Mouse (Mus musculus) activated CD4-positive, CD25-positive, alpha-beta regulatory T cell, adult 4 months (primary cell): ENCODE data around the gene Cass4. TPM values are rescaled to one million over a fixed set of nuclear protein-coding genes. Genes with fewer than 3 reads are reported as not detected.

Experiments
- ATAC-seq: one replicate; pipeline ENCODE4 v1.8.0; 2017
- polyA plus RNA-seq, 2 experiments: library from polyadenylated mRNA; unstranded; fragments of 100-300 nt; shearing (Covaris generic); gene quantifications; one replicate each; pipeline ENCODE4 v1.2.1; 2017

Cass4 gene
- 1 to 10 TPM; 7.8 to 9.3 TPM for polyA plus RNA-seq

DNA sequence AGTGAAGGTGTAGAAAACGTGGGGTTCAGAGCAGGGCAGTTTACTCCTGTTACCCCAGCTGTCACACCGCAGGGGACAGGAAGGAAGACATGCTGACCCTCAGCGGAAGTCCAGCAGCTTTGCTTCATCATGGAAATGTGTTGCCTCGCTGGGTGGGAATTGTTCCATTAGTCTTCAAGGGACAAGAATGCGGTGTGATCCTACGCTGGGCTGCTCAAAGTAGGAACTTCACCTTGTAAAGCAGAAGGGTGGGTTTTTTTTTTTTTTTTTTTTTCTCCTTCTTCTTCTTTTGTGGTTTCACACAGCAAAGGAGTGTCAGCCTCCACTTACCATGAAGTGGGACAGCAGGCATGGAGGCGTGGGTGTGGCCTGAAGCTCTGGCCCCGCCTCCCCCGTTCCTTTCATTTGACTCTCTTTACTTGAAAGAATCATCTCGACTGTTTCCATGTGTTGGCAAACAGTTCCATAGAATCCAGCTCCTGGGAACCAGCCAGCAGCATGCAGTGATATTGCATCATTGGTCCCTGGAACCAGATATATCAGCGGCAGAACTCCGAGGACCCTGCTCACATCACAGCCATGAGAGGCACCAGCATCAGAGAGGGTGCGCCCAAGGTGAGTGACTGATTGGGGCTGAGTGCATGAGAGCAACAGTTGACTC is at the start of gene Cass4:
TSS of gene Cass4 (plus strand) at position 404 of the 661 bp plus-strand sequence.
- peak; percentile 71 for ATAC-seq

DNA sequence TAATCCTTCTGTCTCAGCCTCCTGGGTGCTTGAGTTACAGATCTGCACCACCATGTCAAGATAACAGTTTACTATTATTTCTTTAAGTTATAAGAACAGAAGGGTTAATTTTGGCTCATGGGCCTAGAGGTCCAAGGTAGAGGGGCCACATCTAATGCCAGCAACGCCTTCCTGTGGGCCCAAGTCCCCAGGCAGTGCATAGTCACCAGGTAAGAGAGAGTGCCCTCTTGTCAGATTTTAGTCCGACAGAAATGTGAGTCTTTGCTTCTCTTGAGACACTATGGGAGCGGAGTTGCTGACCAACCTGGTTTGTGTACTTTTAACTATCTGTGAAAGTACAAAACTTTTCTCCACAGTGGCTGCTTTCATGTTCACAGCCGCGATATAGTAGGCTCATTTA is 48.9 kb upstream of the Cass4 start:
- no peak for ATAC-seq

DNA sequence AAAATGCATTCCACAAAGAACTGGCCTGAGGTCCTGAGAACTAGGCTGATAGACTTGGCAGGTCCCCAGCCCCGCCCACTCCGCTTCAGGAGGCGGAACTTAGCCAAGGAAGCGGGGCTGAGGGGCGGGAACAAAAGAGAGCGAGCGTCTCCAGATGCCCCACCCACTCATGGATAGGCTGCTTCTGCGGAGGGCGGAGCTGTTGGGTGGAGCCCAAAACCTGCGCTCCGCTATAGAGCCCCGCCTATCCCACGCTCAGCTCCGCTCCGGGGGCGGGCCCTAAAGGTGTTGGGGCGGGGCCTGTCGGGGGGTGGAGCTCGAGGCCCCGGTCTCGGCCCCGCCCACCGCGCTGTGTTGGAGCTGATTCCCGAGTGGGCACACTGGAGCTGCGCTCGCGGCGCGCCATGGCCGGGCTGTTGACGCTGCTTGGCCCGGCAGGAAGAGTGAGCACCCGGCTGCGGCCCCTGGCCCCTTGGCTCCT is 48.3 kb upstream of the Cass4 start, which contains the start of gene Fam210b:
TSS of gene Fam210b (plus strand) at position 308 of the 481 bp plus-strand sequence.
- ATAC-seq = peak; percentile 98

DNA sequence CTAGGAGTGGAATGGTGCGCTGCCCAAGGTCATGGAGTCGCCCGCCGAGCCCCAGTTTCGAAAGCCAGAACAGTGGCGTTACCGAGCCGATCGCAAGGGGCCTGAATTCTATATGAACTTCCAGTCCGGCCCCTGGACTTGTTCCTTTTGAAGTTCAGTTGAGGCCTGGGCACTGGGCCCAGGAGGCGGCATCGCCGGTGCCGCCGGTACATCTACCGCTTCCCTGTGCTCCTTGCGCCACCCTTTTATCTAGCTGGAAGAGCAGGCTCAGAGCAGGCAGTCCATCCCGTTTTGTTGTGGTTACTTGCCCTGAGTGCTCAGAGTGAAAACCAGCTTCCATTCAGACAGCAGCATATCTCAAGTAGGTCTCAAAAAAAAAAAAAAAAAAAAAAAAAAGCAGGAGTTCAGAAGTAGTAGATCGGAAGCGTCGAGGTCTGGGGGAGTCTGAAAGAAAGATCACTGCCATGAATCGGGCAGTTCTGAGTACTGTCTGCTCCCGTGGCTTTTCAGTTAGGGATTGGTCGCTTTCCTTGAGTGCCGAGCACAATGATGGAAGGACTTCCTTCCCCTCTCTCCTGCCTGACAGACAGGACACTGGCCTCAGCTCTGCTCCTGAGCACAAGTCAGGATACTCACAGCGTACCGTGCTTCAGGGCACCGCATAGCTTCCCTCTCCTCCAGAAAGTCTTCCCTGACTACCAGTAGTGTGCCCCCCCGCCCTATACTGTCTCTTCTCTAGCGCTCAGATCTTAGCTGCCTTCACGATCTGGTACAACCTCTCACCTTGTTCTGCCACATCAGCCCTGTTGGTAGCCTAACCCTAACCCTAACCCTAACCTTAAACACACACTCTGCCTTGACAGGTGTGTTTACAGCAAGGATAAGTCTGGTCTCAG is 47.3 kb upstream of the Cass4 start:
- no peak for ATAC-seq

DNA sequence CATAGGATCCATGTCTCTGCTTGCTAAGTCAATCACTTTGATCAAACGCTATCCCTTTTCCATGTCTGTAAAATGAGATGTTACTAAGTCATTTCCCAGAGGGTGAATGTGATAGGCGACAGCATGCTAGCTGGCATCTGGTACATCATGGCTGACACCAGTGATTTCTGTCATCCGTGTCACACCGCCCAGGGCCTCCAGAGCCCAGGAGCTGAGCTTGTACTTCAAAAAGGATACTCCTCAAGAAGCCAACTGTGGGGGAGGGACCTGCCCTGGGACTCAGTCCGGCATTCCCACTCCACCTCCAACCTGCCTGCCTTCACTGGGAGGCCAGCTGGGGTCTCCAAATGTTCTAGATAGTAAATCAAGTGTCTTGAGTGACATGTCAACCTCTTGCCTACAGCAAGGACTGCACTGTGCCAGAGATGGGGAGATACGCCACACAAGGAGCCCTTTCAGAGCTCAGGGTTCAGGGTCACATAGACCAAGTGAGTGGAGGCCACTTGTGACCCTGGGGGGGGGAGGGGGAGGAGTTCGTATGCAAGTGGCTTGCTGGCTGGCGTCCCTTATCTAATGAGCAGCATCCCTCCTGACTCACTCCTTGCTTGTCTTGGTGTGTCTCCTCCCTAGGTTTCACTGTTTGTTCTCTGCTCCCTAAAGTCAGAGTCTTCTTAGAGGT is 46.5 kb upstream of the Cass4 start:
- ATAC-seq = no peak

DNA sequence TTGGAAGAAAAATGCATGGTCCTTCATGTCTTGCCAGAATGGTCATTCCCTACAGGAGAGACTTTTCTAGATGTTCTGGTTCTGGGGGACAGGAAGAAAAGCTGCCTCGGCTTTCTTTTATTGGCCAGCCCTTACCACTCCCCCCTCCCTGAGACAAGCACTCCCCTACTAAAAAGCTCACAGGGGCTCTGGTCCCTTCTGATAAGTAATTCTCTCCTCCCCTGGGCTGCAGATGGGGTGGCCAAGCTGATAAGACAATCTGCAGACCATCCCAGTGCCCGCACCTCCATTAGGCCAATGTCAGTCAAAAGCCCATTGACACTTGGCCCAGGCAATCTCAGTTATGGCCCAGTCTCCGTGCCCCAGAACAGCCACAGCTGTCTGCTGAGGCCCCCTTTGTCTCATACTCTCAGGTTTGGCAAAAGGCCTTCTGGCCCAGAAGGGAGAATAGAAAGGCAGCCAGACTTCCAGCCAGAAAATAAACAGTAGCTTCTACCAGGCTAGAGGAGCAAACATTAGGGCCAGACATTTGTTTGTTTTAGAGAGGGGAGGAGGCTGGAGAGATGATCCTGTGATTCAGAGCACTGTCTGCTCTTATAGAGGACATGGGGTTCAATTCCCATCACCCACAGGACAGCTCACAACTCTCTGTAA is 45.2 kb upstream of the Cass4 start:
- ATAC-seq = no peak

DNA sequence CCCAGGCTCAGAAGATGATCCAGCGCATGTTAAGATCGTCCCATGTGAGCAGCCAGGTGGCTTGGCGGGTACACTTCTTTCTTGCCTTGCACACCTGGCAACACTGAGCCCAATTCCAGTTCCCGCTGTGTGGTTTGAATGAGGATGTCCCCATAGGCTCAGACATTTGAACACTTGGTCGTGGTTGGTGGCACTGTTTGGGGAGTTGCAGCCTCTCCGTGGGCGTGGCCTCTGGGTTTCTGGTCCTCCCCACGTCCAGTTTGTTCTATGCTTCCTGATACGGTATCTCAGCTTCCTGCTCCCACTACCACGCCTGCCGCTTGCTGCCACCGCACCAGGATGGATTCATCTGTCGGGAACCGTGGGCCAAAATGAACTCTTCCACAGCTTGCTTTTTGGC is 43.8 kb upstream of the Cass4 start:
- no peak for ATAC-seq

DNA sequence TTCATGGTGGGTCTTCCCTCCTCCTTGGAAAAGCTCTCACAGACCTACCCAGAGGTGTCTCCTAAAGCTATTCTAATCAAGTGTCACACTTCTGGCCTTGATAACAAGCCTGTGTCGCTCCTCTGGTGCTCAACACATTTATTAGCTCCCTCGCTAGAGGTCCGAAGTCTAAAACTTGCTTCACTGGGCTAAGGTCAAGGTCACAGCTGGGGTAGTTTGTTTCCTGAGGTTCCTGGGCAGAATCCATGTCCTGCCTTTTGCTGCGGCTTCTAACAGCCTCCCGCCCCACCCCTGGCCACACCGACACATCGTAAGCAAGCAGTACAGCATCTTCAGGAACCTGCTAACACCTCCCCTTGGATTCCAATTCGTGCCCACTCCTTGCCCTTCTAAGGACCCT is 42.8 kb upstream of the Cass4 start:
- ATAC-seq = no peak

DNA sequence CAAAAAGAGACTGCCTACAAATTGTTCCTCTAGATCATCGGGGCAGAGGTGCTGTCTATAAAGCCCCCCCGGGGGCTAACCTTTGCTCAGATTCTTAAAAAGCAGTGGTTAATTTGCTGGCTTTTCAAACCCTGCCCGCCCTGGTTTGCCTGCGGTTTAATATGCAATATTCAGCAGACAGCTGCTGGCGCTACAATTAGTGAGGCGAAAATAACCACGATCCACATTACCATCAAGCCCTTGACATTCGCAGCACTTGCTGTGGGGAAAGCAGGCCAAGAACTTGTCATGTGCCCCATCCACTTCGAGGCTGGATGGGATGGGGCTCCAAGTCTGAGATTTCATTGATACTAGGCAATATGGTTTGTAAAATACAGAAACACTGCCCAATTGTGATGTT is 40.4 kb upstream of the Cass4 start:
- ATAC-seq = no peak

DNA sequence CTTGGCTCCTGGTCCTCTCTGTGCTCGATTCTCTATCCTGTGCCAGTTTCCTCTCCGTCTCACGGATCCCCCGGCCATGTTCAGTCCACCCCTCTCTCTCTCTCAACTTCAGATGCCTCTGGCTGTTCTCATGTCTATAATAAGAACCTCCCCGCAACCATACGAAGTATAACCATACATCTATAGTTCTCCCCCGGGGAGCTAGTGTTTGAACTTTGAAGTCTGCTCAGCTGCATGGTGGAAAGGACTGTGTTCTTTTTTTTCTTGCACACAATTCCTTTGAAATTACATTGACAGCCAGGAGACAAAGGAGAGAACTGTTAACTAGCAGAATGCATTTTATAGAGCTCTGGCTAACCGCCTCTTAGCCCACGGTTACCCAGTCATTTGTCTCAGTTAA is 38.8 kb upstream of the Cass4 start:
- ATAC-seq = no peak

DNA sequence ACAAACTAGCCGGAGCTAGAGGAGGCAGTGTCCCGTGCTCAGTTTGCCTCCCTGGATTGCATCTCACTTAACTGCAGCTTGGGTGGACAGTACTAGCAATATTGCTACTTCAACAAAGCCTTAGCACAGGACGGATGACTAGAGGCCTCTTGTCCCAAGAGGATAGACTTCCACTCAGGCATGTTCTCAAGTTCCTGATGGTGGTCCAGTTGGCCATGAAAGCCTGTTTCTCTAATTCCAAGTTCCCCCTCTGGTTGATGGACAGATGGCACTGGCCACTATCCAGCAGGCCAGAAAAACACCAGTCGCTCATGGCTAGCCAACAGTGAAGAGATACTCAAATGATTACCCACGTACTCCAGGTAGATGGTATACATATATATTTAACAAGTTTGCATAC is 37.8 kb upstream of the Cass4 start:
- no peak for ATAC-seq

DNA sequence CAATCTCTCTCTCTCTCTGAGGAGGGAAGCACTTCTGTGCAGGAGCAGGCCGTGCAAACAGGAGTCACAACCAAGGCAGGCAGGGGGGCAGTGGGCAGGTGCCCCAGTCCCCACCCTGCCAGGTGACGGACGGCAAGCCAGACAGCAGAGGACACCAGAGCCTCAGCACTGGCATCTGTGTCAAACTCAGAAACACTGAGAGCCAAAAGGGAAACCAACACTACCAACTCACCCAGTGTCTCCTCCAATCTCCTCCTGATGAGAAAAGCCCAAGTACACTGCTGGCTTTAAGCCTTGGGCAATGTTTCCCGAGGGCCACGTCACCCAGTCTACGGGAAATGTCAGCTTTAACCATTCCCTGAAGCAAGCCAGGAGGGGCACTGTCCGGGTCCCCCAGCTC is 30.4 kb upstream of the Cass4 start:
- ATAC-seq = no peak

DNA sequence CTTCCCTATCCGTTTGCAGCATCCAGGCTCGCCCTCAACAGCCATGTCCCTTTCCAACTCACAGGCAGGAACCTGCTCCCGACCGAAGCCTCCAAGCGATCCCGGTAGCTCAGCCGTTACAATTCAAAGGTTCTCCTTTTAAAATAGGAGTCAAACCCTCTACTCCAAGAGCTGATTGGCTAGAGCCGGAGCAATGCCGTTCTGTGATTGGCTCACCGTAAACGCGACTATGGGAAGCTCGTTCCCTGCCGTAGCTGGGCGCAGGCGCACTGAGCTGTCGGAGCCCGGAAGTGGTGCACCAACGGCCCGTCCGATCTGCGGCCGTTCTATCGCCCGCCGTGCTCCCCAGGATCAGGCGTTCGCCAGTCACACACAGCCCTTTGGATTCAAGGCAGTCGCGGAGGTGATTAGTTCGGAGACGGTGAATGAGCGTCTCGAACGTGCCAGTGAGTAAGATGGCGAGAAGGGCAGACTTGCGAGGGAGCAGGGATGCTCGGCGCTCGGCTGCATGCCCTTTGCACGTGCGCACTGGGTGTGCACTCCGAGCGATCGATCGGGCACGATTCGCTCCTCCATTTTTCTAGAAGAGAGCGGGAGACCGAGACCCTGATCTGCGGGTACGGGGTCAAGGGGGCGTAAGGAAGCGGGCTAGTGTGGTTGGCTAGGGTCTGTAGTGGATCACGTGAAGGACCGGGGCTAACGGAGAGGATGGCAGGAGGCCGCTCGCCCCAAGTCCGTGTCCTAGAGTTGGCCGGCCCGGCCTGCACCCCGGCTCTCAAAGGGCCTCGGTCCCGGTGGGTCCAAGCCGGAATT is 23.0 kb upstream of the Cass4 start, which contains the start of the genes Aurka and Cstf1:
TSS of gene Aurka (minus strand) at position 125 of the 813 bp plus-strand sequence.
TSS of gene Cstf1 (plus strand) at position 271 of the 813 bp plus-strand sequence.
- ATAC-seq = peak; percentile 99

DNA sequence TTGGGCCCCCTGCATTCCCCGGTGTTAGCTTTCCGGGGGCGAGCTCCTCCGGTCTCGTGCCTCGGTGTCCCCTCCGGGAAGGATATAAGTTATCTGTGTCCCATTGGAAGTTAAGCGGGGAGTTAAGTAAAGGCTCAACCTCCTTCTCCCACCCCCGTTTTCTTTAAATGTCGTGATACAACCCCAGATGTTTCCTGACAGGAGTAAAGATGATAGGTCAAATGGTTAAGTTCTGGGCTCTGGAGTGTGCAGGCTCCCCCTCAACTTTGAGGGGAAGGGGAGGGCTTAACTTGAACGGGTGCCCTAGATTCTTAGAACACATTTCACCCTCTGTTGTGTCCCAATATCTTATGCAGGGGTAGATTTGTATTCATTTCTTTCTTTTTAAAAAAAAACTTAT is 22.3 kb upstream of the Cass4 start:
- ATAC-seq = no peak

DNA sequence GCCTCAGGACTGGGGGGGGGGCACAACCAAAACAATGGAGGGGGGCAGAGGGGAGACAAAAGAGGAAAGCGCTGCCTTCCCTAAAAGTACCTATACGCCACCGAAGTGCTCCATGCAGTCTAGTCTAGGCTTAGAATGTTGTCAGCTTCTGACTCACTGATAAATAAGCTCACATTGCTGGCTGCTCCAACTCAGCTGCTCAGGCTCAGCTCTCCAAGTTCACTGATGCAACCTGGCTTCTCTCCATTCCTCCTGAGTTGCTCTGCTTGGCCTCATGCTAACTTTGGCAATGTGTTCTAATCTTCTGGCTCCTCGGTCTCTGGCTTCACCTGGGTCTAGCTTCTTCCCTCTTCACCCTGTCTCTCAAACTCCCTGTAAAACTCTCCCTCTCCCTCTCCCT is 17.0 kb upstream of the Cass4 start:
- no peak for ATAC-seq

DNA sequence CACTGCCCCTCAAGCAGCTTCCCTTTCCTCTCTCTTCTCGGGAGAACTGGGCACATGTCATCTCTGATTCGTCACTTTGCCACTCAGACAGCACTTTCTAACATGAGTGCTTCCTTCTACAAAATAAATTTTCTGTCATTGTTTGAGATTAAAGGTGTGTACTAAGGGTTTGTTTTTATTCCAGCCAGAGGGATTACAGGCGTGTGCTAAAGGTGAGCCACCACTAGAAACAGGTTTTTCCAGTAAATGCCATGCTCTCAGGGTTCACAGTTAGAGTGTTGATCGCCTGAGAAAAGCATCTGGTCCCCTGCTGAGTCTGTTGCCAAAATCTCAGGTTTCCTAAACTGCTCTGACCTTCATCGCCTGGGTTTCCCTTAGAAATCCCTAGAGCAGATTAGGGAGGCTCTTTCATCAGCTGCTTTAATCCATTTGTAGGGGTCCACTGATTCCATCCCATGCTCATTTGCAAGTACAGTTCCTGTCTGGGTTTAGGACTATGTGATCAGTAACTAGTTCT is 16.5 kb upstream of the Cass4 start:
- no peak for ATAC-seq

DNA sequence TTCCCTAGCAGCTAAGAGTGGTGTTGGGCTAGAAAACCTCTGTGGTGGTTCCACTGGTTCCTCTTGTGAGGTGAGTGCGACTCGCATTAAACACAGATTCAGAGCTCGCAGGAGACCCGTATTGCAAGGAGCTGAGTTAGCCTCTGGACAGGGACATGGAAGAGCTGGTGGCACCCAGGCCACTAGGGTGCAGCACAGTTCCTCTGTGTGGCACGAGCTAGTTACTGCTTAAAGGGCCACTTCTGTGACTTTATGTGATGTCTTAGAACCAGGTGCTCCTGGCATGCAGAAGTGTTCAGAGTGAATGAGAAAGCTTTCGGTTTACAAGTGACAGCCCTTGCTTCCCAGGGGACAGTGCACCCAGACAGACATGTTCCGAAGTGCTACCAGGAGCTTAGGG is 15.3 kb upstream of the Cass4 start:
- peak; percentile 93 for ATAC-seq

DNA sequence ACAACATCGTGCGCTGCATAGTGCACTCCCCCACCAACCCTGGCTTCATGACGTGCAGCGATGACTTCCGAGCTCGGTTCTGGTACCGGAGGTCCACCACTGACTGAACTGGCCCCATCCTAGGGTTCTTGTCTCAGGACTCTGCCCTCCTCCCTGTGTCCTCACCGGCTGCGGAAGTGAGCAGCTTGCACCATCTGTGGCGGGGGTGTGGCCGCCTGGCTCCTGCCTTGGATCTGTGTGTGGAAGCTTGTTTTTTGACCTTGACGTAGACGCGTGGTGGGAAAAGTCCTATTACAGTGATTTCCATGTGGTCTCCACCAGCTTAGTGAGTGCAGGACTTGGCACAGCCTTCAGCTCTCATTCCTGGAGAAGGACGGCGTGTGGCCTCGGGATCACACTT is 13.1 kb upstream of the Cass4 start:
- ATAC-seq = no peak

DNA sequence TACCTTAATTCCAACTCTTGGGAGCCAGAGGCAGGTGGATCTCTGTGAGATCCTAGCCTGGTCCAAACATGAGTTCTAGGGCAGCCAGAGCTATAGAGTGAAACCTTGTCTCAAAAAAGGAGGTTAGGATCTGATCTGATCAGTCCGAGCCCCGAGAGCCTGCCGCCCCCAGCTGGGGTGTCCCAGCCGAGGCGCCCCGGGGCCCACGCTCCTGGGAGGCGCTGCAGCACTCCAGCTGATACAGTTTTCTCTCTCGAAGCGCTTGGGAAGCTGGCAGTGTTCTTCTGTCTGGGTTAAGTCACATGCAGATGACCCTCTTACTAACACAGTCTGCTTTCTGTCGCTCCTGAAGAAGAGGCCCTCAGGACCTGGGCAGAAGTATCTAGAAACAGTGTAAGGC is 12.3 kb upstream of the Cass4 start:
- no peak for ATAC-seq

DNA sequence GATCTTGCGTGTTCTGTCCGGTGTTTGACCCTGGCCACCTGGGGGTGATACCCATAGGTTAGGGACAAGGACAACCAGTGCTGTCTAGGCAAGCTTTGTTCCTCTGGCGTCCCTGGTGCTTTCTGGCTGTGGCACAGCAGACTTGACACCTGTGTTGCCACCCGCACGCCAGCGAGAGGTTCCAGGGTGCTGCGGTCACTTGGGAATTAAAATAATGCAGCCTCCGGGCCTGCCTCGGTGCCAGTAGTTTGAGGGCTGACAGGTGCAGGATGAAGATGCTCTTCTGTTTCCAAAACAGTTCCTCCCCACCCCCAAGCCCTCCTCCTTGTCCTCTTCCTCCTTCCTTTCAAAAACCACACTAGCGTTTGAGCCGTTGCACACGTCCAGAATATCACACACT is 11.7 kb upstream of the Cass4 start:
- ATAC-seq = no peak

DNA sequence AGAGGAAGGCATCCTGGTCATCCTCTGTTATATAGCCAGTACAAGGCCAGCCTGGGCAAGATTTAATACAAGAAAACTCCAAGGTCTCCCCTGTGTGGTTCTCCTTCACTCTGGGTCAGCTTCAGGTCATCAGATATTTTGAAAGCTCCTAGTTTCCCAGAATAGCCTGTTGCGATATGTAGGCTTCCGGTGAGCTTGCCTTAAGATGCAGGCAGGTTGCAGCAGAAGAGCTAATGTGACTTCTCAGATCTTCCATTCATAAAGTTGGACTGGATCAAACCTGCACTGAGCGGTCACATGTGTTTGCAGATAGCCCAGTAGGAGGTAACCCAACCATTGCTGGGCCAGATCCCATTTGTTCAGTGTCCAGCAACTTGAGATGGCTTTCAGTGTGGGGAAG is 8.9 kb upstream of the Cass4 start:
- ATAC-seq = no peak
